8 mouse cellular contexts compared by ENCODE assay signal in the genomic region with DNA sequence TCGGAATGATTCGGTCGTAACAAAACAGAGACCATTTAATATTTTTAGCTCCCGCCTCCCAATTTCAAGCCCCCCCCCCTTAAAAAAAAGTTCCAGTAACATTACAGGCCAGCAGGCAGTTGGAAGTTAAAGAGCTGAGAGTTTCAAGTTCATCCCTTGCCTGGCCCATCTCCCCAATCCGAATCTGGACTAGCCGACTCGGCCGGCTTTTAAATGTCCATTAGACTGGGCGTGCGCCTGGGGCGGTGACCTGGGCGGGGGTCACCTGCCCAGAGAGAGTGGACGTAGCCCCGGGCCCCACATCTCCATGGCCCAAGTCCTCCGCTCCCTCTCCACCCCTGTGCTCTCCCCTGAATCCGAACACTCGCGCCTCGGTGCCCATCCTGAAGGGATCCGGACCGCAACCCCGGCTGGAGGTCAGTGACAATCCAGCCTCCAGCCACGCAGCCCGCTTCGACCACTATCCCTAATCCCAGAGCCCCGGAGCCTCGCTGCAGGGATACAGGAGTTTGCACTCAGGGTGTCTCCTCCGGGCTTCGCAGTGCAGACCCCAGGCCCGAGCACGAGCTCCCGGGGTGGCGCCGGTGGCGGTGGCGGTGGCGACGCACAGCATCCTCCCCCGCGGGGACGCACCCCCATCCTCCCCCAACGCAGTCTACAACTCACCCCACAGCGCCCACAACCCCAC. TPM values are rescaled to one million over a fixed set of nuclear protein-coding genes. Genes with fewer than 3 reads are reported as not detected.
A peak's percentile ranks its signal among the peaks of the same experiment; 100 is the strongest.
DNase-seq lines count a peak whose midpoint lies in the region; ATAC-seq lines count a peak whose summit lies in the region.

No protein-coding gene starts in this region.

- peak; percentile 49 for ATAC-seq in intestine, embryonic 15.5 days

- no peaks in the 10 kb centered on the region for H3K9me3 ChIP-seq in intestine, embryonic 15.5 days

- peak overlapping the region; percentile 74 for H3K4me3 ChIP-seq in intestine, embryonic 15.5 days (replicated peaks)

- peak overlapping the region; percentile 90 for H3K27ac ChIP-seq in intestine, embryonic 15.5 days

- H3K36me3 ChIP-seq in intestine, embryonic 15.5 days = no peaks in the 10 kb centered on the region

- H3K27me3 ChIP-seq in intestine, embryonic 15.5 days (replicated peaks) = peaks cover 3% of the 10 kb centered on the region; the same call in 1 of the 2 replicates

- intact Hi-C loops in left cerebral cortex, postnatal 36 days (cut with DNase I) = no loop called here

- WGBS in intestine, embryonic 15.5 days = under 1% methylated on average over 43 of the region's 43 CpGs

- DNase-seq in heart, adult 11 months = peak; percentile 96
- DNase-seq in heart, adult 8-10 months (ENCODE audit: low spot score) = no peak
- DNase-seq in adrenal gland, postnatal 10 days = peak; percentile 49
- peak; percentile 38 for DNase-seq in gastrocnemius, postnatal 10 days
- DNase-seq in lung, postnatal 25 days (ENCODE audit: low spot score) = peak; percentile 21
- DNase-seq in retina, postnatal 1 day = peak; percentile 61
- DNase-seq in left cerebral cortex, postnatal 36 days (ENCODE audit: low spot score in 2 of 2) = no peak

- peak overlapping the region; percentile 81 for H3K9ac ChIP-seq in intestine, embryonic 15.5 days

- H3K4me2 ChIP-seq in intestine, embryonic 15.5 days (replicated peaks) = peak overlapping the region; percentile 98

- 0 out of 2 replicates have a peak, but pooled peaks cover 5% of the 10 kb centered on the region for H3K4me1 ChIP-seq in intestine, embryonic 15.5 days (replicated peaks)

RNA-seq across cellular contexts. Expression of gene Elk3, which starts 0.9 kb away (rescaled TPM):
- 10 to 100 TPM; 32.0 to 37.6 (median 35.2) TPM for total RNA-seq in heart, adult 8-10 months (2022)
- 10 to 100 TPM; 58.4 to 70.4 TPM for total RNA-seq in adrenal gland, postnatal 10 days (2021)
- total RNA-seq in gastrocnemius, postnatal 10 days (2021) = 10 to 100 TPM; 41.9 to 46.7 TPM
- 21.9 and 22.3 TPM in 2 replicates for polyA plus RNA-seq in intestine, embryonic 15.5 days (2015; fragmentation: Nextera tagmentation; extraction: Ambion mirVana)
- total RNA-seq in left cerebral cortex, postnatal 36 days (2021) = 10 to 100 TPM in 1 of 2 experiments, 1 to 10 TPM in 1; 9.4 to 11.4 TPM

Comparison
In these comparisons a context has a peak if more than half of its experiments do, and no peak if none do; other contexts are left out.
1. DNase-seq: peak in heart, adult 11 months (single experiment), adrenal gland, postnatal 10 days (single experiment), gastrocnemius, postnatal 10 days (single experiment), lung, postnatal 25 days (single experiment) and retina, postnatal 1 day (single experiment); none in heart, adult 8-10 months (single experiment) and left cerebral cortex, postnatal 36 days (0 of 2).